Mouse (Mus musculus) lung, postnatal 0 days (tissue): Measurements from ENCODE around the gene Knstrn. TPM values are rescaled to one million over a fixed set of nuclear protein-coding genes. Genes with fewer than 3 reads are reported as not detected.

Experiments used
- ATAC-seq: fragments of 200-750 bp; cut with Nextera tagmentation; 2 replicates; pipeline ENCODE4 v1.8.0; 2017; ENCODE audit warnings: moderate library complexity
- DNase-seq: peaks from one replicate; pipeline ENCODE4 v3.0.0-alpha.2; 2016; ENCODE audit warnings: low spot score
- H3K27ac ChIP-seq: fragments of 300-500 bp; sonication (generic); 2 replicates; pipeline ENCODE4 v1.5.1; 2014; ENCODE audit warnings: antibody characterized with exemption, mild to moderate bottlenecking, low read length, mixed read lengths
- H3K27me3 ChIP-seq: fragments of 300-500 bp; sonication (generic); replicated peaks from 2 replicates; pipeline ENCODE4 v1.6.1; 2014; ENCODE audit warnings: low read length, mixed read lengths; ENCODE audit not compliant: insufficient read depth
- H3K36me3 ChIP-seq: fragments of 300-500 bp; sonication (generic); 2 replicates; pipeline ENCODE4 v1.6.1; 2014; ENCODE audit warnings: low read length, mixed read lengths; ENCODE audit not compliant: insufficient read depth
- H3K4me1 ChIP-seq: fragments of 300-500 bp; sonication (generic); 2 replicates; pipeline ENCODE4 v1.6.1; 2014; ENCODE audit warnings: antibody characterized with exemption, low read depth, low read length, mixed read lengths; ENCODE audit not compliant: insufficient read depth
- H3K4me2 ChIP-seq: fragments of 300-500 bp; sonication (generic); replicated peaks from 2 replicates; pipeline ENCODE4 v1.6.1; 2014; ENCODE audit warnings: low read depth, mild to moderate bottlenecking, low read length, moderate library complexity, mixed read lengths
- H3K4me3 ChIP-seq: fragments of 300-500 bp; sonication (generic); 2 replicates; pipeline ENCODE4 v1.5.1; 2014; ENCODE audit warnings: low read depth, low read length
- H3K9ac ChIP-seq: fragments of 300-500 bp; sonication (generic); replicated peaks from 2 replicates; pipeline ENCODE4 v1.6.1; 2014; ENCODE audit warnings: low read depth, mild to moderate bottlenecking
- H3K9me3 ChIP-seq: fragments of 300-500 bp; sonication (generic); 2 replicates; pipeline ENCODE4 v1.6.1; 2016; ENCODE audit warnings: low read length, mixed read lengths
- CTCF ChIP-seq: IDR thresholded peaks from 2 replicates; pipeline ENCODE4 v1.5.1; 2016; ENCODE audit warnings: antibody characterized with exemption, mild to moderate bottlenecking
- EP300 ChIP-seq: IDR thresholded peaks from 2 replicates; pipeline ENCODE4 v1.6.1; 2016; ENCODE audit warnings: antibody characterized with exemption, mild to moderate bottlenecking, control low read depth
- WGBS: fragments of 180-500 bp; shearing (Covaris S2); extraction: QIAGEN DNeasy Blood & Tissue Kit; methylation state at CpG from one replicate; pipeline ENCODE4 v1.1.7; 2014; 5-methylcytosine and 5-hydroxymethylcytosine counted together
- polyA plus RNA-seq: library from polyadenylated mRNA; unstranded; fragments of >200 nt; fragmentation: Nextera tagmentation; extraction: Ambion mirVana; gene quantifications from 2 replicates; pipeline ENCODE4 v1.2.1, GENCODE M21; 2015

Gene Knstrn
- polyA plus RNA-seq, 1 experiment from 2014 or later, result 4.9 TPM

GRCm38 (mm10) chr2:118802542-118803118, 11.2 kb upstream of the Knstrn start:
- no peaks in the 10 kb centered on the region for H3K9me3 ChIP-seq
- H3K4me3 ChIP-seq, result no peak overlapping the region
- H3K27me3 ChIP-seq, result no peaks in the 10 kb centered on the region
- no peaks in the 10 kb centered on the region for H3K4me1 ChIP-seq
- H3K27ac ChIP-seq, result no peak overlapping the region
- H3K36me3 ChIP-seq, result no peaks in the 10 kb centered on the region
- no peak overlapping the region for H3K4me2 ChIP-seq
- ATAC-seq, result no peak
- DNase-seq, result no peak
- 67% methylated on average over 4 of the region's 4 CpGs for WGBS
- TF ChIP-seq EP300 (no peak), CTCF (no peak)
- no peak overlapping the region for H3K9ac ChIP-seq

- no peaks in the 10 kb centered on the region for H3K27me3 ChIP-seq
- WGBS, result 62% methylated on average over 2 of the region's 2 CpGs
- no peaks in the 10 kb centered on the region for H3K36me3 ChIP-seq
- H3K27ac ChIP-seq, result no peak overlapping the region
- H3K4me3 ChIP-seq, result no peak overlapping the region
- DNase-seq, result peak; percentile 16
- no peak for ATAC-seq
- no peaks in the 10 kb centered on the region for H3K4me1 ChIP-seq
- H3K4me2 ChIP-seq, result no peak overlapping the region
- H3K9me3 ChIP-seq, result no peaks in the 10 kb centered on the region
- no peak overlapping the region for H3K9ac ChIP-seq
- TF ChIP-seq EP300, result no peak
- no peak for TF ChIP-seq CTCF
Measured at GRCm38 (mm10) chr2:118804474-118804873, 9.3 kb upstream of the Knstrn start.

GRCm38 (mm10) chr2:118805137-118805536, 8.7 kb upstream of the Knstrn start:
- ATAC-seq (no peak; the same call in 1 of the 2 replicates), DNase-seq (peak; percentile 11)
- Histone ChIP-seq H3K4me2 (no peak overlapping the region), H3K27ac (no peak overlapping the region), H3K4me3 (no peak overlapping the region), H3K4me1 (no peaks in the 10 kb centered on the region), H3K36me3 (no peaks in the 10 kb centered on the region), H3K9ac (no peak overlapping the region), H3K27me3 (no peaks in the 10 kb centered on the region), H3K9me3 (no peaks in the 10 kb centered on the region)
- TF ChIP-seq EP300 (peak; percentile 59), CTCF (no peak)
- 10% methylated on average over 3 of the region's 3 CpGs for WGBS

- TF ChIP-seq CTCF (no peak), EP300 (no peak)
- no peaks in the 10 kb centered on the region for H3K36me3 ChIP-seq
- DNase-seq (no peak), ATAC-seq (no peak)
- H3K4me1 ChIP-seq, result no peaks in the 10 kb centered on the region
- no peaks in the 10 kb centered on the region for H3K9me3 ChIP-seq
- no peak overlapping the region for H3K4me3 ChIP-seq
- no peaks in the 10 kb centered on the region for H3K27me3 ChIP-seq
- no peak overlapping the region for H3K9ac ChIP-seq
- H3K4me2 ChIP-seq, result no peak overlapping the region
- no peak overlapping the region for H3K27ac ChIP-seq
- 13% methylated on average over 3 of the region's 3 CpGs for WGBS
Measured at GRCm38 (mm10) chr2:118805756-118806155, 8.0 kb upstream of the Knstrn start.

GRCm38 (mm10) chr2:118806860-118807259, 6.9 kb upstream of the Knstrn start:
- 53% methylated on average over 4 of the region's 4 CpGs for WGBS
- H3K4me1 ChIP-seq, result no peaks in the 10 kb centered on the region
- H3K4me3 ChIP-seq, result no peak overlapping the region
- no peak for DNase-seq
- H3K9me3 ChIP-seq, result no peaks in the 10 kb centered on the region
- no peak for ATAC-seq
- H3K36me3 ChIP-seq, result no peaks in the 10 kb centered on the region
- H3K27me3 ChIP-seq, result no peaks in the 10 kb centered on the region
- TF ChIP-seq CTCF (no peak), EP300 (no peak)
- no peak overlapping the region for H3K4me2 ChIP-seq
- no peak overlapping the region for H3K9ac ChIP-seq
- H3K27ac ChIP-seq, result no peak overlapping the region

GRCm38 (mm10) chr2:118810861-118811260, 2.9 kb upstream of the Knstrn start:
- Histone ChIP-seq H3K4me1 (peaks cover 7% of the 10 kb centered on the region; the same call in 1 of the 2 replicates), H3K9ac (no peak overlapping the region), H3K9me3 (no peaks in the 10 kb centered on the region), H3K36me3 (no peaks in the 10 kb centered on the region), H3K27me3 (no peaks in the 10 kb centered on the region), H3K4me3 (no peak overlapping the region), H3K4me2 (no peak overlapping the region), H3K27ac (no peak overlapping the region)
- DNase-seq, result no peak
- WGBS, result 35% methylated on average over 2 of the region's 2 CpGs
- ATAC-seq, result no peak
- TF ChIP-seq EP300, result no peak
- TF ChIP-seq CTCF, result no peak

GRCm38 (mm10) chr2:118812724-118813123, 1.1 kb upstream of the Knstrn start:
- ATAC-seq, result no peak
- Histone ChIP-seq H3K9ac (no peak overlapping the region), H3K4me3 (no peak overlapping the region), H3K27ac (no peak overlapping the region), H3K4me1 (peaks cover 7% of the 10 kb centered on the region; the same call in 1 of the 2 replicates), H3K36me3 (no peaks in the 10 kb centered on the region), H3K4me2 (no peak overlapping the region), H3K9me3 (no peaks in the 10 kb centered on the region), H3K27me3 (no peaks in the 10 kb centered on the region)
- WGBS, result 73% methylated on average over 1 of the region's 1 CpGs
- DNase-seq, result no peak
- no peak for TF ChIP-seq EP300
- no peak for TF ChIP-seq CTCF
